Mouse (Mus musculus) kidney, adult 8-10 months (tissue): ENCODE measurements around the gene Gm40193.
"Not testable (repeated sequence)": the region's sequence is repeated elsewhere in the genome, so short reads cannot be mapped to it uniquely, and the experiment has no call there.

Experiments used
- DNase-seq, 2 experiments: peaks; one replicate each; pipeline ENCODE4 v3.0.0; 2022

The Gm40193 gene

DNA sequence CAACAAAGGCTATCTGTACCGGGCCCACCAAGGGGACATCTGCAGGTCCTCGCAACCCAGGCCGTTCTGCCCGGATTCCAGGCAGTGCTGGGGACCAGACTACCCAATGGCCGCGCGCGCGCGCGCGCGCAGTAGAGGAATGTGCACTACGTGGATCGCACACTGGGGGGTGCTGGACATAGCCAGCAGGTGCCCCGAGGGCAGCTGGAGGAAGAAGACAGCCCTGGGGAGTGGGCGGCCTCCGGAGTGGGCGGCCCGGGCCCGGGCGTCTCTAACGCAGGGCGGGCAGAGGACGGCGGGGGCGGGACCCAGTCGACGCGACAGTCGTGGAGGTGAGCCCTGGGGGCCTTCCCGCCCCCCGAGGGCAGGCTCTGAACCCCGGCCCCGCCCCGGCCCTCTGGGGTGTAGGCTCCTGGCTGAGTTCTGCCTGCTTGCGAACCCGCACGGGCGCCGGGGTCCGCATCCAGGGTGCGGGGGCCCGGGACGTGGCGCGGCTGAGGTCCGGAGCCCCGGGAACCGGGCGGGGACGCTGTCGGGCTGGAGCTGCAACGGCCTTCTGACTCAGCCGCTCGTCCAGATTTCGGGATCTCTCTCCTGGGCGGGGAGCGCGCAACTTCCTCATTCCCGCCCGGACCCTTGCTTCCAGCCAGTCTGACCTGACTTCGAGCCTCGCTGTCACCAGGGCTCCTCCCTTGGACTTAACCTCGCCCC, 7.3 kb upstream of the Gm40193 start, which contains the start of gene Pld2:
Gene Pld2, plus strand, starts transcription at position 188 of the 711 bp plus-strand sequence.
- DNase-seq = peak; percentile 87 to 89

DNA sequence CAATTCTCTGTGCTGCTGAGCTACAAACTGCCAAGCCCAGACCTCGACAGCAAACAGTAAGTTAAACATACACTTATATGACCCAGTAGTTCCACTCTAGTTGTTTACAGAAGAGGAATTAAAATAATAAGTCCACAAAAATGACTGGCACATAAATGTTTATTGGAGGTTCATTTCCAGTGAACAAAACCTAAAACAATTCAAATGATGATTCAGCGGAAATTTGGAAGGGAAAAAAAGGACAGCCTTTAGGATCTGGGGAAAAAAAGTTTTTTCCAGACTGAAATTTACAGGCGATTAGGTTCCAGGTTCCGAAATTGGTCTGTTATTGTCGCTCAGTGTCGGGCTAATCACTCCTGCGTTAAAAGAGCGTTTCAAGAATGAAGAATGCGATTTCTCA, 6.7 kb upstream of the Gm40193 start:
- no peak for DNase-seq

DNA sequence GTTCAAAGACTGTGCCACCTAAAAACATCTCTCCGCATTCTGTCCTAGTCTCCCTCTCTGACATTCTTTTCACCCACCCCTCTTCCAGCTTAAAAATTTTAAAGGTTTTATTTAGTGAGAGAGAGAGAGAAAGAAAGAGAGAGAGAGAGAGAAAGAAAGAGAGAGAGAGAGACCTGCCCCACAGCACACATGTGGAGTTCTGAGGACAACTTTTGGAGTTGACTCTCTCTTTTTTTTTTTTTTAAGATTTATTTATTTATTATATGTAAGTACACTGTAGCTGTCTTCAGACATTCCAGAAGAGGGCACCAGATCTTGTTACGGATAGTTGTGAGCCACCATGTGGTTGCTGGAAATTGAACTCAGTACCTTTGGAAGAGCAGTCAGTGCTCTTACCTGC, 1.7 kb downstream of the Gm40193 start:
- DNase-seq = not testable (repeated sequence)

DNA sequence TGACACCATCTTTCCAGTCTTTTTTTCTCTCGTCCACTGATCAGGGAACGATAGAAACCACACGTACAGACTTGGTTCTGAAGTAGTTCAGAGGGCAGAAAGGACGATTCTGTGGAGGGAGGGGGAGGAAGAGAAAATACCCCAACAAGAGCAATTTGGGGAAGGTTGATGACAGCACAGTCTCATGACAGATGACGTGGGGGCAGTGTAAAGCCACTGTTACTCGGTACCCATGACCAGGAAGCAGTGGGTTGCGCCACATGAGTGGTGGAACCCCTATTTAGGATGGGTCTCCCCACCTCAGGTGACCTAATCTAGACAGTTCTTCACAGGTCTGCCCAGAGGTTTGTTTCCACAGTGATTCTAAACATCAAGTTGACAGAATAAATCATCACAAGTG, 4.1 kb downstream of the Gm40193 start:
- no peak for DNase-seq

DNA sequence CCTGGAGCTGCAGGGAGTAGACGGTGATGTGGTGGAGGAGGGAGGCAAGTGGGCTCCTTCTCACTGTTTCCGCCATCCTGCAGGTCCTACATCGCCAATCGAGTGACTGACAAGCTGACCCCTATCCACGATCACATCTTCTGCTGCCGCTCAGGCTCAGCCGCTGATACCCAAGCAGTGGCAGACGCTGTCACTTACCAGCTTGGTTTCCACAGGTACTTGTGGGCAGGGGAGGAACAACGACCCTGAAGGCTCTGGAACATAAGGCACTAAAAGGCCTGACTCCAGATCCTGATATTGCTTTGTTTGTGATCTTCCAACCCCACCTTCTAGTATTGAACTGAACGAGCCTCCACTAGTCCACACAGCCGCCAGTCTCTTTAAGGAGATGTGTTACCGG, 6.5 kb downstream of the Gm40193 start:
- DNase-seq = no peak

DNA sequence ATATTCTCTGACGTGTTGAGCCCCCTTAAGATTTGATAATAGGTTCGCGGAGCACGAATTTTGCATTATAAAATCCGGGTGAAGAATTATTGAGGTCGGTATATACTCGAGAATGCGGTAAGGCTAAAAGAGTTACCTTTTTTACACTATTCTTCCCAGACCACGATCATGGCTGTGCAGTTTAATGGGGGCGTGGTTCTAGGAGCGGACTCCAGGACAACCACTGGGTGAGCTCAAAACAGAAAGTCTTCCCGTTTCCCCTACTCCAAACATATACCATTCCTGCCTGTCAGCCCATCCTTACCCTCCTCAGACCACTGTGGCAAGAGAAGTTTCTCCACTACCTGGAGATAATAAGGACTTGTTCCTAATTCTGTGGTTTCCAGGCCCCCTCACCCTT, 7.0 kb downstream of the Gm40193 start:
- no peak for DNase-seq

DNA sequence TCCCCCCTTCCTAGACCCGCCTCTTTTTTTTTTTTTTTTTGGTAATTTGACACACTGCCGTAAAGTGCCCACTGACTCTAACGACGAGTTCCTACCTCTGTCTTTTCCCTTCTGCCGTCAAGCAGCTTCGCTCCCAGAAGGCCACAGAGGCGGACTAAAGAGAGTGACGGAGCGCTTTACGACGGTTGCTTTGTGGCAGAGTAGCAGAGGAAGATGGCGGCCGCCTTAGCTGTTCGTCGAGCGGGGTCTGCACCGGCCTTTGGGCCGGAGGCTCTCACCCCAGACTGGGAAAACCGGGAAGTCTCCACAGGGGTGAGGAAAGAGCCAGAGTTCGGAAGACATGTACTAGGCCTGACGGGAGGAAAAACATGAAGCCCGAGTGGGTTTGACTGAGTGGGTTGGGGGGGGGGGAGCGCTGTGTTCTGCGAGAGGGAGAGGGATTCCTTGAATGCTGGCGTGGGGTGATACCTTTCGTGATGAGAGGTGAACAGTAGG, 7.5 kb downstream of the Gm40193 start, which contains the start of gene Psmb6:
Gene Psmb6, plus strand, starts transcription at position 184 of the 495 bp plus-strand sequence.
- DNase-seq = peak; percentile 93 to 96

DNA sequence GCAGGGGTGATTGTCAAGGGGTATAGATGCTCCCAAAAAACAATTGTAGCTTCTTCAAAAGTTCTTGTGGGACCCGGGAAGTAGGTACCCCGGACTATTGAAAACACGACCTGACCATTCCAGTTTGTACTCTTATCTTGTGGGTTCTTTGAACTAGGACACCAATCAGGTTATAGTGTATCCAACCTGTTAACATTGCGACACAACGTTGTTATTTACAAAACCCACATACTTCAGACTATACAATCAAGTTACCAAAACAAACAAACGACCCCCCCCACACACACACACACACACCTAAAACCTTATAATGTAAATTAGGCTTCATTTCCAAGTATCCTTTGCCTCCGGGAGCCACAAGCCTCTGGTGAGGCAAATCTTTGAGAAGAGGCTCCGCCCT, 8.0 kb downstream of the Gm40193 start:
- no peak for DNase-seq

DNA sequence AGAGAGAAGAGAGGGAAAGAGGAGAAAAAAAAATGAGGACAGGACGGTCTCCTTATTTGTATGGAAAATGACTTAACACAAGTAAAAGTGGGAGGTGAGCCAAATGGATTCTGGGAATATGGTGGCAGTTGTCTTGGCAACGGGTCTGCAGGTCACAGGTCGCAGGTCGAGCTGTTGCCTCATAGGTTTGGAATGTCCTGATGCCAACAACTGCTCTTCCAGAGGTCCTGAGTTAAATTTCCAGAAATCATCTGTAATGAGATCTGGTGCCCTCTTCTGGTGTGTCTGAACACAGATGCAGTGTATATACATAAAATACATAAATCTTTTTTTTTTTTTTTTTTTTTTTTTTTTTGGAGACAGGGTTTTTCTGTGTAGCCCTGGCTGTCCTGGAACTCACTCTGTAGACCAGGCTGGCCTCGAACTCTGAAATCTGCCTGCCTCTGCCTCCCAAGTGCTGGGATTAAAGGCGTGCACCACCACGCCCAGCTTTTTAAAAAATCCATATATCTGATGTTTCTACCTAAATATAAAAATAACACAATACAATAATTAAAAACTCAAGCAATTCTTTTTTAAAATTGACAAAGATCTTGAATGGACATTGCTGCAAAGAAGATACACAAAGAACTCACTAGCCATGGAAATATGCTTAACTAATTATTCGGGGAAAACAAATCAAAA, 9.3 kb downstream of the Gm40193 start:
- not testable (repeated sequence) for DNase-seq

DNA sequence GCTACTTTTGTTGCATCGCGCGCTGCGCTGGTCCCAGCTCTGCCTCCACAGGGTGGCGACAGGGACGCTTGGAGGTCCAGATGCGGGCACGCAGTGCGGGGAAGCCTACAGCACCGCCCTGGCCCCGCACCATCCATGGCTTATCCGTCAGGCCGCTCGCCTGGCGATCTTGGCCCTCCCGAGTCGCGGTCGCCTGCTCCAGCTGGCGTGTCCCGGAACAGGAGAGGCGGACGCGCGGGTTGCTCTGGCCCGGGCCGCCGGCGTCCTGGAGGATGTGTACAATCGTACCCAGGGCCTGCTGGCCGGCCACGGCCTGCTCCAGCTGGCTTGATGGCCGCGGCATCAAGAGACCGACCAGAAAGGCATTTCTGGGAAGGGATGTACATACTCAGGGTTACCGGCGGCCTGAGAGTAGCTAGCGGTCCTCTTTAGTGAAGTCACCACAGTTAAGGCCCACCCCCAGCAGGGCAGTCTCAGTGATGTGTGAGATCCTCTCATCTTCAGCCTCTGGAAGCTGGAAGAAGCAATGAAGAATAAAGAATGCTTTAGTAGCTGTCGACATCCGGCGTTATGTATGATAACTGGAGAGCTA, 12.5 kb downstream of the Gm40193 start:
- DNase-seq = no peak

DNA sequence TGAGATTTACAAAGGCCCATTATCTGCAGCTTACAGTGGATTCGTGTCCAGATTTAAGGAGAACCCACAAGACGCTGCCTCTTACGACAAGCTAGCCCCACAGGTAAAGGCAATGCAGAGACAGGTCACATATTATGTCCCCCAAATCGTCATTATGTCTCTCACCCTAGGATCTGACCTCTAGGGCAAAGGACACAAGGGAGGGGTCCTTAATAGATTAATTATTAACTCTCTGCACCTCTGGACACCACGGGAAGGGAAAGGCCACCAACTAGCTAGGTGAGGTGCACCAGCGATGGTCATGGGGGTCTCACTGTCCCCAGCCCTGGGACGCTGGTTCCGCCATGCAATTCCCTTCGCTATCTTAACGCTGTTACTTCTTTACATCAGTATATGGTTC, 13.8 kb downstream of the Gm40193 start, which contains the start of gene Gltpd2:
Gene Gltpd2, plus strand, starts transcription at position 274 of the 400 bp plus-strand sequence.
- DNase-seq = no peak

DNA sequence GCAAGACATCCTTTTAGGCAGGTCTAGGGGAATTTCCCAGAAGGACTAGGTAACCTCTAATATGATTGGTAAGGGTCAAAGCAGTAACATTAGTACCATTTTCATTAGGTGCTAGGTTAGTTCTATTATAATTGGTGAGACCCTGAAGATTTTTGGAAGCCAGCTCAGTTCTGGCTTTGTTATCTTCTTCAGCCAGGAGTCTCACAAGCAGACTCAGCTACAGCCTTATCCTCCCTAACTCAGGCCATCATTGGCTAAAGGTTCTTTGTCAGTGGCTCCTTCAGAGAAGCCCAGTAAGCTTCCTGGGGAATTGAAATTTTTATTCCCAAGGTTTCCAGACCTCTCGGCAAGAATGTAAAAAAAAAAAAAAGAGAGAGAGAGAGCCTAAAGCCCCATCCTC, 14.3 kb downstream of the Gm40193 start:
- no peak for DNase-seq

DNA sequence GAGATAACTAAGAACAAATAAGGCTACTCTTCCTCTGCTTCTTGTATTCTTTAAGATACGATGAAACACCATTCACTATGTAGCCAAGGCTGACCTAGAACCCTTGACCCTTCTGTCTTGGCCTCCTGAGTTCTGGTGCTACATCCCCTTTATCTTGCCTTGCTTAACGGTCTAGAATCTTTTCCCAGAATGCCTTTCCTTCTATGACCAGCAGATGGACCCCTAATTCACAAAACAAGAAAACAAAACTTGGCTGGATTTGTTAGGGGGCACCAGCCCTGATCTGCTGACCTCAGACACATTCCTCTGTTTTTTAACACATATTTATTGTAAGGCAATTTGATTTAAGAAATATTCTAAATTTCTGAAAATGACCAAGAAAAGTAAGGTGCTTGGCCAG, 16.4 kb downstream of the Gm40193 start:
- DNase-seq = peak; percentile 32 to 45

DNA sequence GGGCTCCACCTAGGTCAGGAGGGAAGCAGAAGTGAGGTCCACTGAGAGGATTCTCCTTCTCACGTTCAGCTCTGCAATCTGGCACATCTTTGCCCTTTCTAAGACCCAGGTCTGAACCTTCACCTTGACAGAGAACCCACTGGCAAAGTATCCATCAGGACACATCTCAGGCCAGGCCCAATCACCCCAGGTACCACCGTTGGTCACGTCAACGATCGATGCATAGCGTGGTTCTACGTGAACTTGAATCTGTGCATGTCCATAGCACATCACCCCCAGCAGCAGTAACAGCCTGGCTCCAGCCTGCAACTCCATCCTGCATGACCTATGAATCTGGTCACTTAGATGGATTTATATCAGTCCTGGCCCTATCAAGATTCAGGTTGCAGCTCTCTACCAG, 18.5 kb downstream of the Gm40193 start, which contains the start of gene Vmo1:
Gene Vmo1, minus strand, starts transcription at position 329 of the 400 bp plus-strand sequence.
- no peak for DNase-seq

DNA sequence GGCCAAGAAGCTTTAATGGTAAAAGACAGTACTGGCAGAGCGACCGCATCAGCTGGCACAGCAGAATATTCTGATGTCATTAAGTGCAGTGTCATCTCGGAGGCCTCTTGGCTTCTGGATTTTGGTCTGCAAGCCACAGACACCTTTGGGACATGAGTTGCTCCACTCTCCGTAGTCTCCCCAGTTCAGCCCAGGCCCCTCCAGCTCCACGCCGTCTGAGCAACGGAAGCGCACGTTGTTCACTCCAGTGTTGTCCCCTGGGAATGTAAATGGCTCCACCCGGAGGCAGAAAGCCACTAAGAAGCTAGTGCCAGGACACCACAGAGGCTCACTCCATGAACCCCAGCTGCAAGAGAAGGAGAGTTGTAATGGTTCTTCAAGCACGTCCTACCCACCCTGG, 19.2 kb downstream of the Gm40193 start:
- no peak for DNase-seq

DNA sequence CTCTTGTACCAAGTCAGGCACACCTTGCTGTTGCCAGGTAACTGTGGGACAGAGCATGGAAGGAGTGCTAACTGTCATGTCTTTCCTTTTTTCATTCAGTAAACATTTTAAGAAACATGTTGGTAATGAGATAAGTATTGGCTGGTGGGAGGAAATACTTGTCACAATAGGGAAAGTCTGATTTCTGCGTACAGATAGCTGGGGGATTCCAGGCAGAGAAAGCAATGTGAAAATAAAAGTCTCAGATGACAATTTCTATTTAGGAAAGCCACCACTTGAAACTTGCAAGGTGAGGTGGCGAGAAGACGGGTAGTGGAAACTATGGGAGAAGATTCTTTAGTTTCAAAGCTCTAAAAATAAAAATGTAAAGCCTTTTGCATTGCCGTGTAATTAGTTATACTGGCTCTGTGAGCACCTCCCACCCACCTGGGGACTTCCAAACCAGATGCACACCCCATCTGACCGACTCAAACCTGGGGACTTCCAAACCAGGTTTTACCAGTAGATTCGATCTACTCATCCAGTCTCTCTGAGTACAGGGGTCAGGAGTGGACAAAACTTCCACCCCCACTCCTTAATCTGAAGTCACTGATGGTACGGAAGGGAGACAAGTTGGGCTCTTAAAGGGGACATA, 19.9 kb downstream of the Gm40193 start:
- DNase-seq = no peak

DNA sequence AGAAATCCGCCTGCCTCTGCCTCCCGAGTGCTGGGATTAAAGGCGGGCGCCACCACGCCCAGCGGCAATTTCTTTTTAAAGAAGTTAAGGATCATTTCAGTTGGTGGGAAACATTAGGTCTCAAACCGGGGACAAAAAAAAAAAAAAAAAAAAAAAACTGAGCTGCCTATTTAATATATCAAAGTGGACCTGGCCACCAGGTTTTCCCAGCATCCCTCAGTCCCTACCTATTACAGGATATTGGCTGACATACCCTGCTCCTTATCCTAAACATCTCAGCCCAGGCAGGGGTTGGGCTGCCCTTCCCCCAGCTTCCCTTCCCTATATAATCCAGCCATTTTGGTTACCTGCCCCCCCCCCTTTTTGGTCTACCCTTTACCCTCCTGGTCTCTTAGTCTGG, 20.9 kb downstream of the Gm40193 start:
- DNase-seq = no peak

DNA sequence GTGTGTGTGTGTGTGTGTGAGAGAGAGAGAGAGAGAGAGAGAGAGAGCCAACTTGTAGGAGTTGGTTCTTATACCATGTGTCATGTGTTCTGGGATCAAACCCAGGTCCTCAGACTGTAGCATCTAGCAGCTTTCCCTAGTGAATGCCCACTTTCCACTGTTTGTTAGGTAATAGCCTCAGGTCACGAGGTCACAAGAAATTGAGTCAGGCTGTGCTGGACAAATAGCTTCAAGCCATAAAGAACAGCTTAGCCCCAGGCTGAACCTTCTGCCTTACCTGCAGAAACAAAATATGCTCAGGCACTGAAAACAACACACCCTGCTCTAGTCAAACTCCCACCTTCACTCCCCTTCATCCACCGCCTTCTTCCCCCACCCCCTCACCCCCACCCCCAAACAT, 21.5 kb downstream of the Gm40193 start:
- DNase-seq = no peak

DNA sequence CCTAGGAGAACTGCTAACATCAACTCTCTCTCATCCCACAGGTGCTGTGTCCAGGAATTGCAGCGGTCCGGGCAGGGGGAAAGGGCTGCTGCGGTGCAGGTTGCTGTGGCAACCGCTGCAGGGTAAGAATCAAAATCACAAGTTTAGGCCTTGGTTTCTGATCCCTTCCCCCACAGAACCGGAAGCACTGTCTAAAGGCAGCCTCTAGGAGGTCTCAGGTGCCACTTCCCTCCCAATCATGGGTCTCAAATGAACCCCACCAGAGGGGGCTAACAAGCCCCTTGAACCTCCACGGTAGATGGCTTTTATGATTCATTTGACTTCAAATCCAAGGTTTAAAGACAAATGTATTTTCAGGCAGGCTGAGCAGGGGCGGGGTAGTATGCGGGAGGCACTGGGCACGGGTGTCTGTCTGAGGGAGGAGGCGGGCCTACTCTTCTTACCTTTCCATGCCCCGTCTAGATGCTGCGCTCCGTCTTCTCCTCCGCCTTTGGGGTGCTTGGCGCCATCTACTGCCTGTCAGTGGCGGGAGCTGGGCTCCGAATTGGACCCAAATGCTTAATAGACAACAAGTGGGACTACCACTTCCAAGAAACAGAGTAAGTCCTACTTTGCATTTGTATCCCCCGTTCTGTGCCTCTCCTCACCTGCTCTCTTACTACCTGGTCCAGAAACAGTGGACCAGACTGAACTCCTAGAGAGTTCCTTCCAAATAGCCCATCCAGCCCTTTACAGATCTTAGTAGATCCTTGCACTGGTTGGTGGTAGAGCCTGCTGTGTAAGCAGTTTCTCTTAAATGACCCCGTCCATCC, 22.8 kb downstream of the Gm40193 start:
- peak in 1 of 2 experiments; percentile 63 for DNase-seq

DNA sequence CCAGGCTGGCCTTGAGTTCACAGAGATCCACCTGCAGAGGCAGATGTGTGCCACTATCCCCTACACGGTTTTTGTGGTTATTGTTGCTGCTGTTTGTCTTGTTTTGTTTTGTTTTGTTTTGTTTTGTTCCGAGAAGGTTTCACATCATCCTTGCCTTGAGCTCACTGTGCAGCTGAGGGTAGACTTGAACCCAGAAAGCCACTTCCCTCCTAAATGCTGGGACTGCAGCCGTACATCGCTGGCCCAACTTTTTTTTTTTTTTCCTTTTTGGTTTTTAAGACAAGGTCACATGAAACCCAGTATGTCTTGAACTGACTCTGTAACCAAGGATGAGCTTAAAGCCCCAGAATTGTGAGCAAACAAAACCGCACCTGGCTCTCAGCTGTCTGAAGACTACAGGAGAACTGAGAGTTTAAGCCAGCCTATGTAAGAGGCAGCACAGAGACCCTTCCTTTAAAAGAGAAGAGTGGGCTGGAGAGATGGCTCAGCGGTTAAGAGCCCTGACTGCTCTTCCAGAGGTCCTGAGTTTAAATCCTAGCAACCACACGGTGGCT, 25.7 kb downstream of the Gm40193 start:
- DNase-seq = no peak

DNA sequence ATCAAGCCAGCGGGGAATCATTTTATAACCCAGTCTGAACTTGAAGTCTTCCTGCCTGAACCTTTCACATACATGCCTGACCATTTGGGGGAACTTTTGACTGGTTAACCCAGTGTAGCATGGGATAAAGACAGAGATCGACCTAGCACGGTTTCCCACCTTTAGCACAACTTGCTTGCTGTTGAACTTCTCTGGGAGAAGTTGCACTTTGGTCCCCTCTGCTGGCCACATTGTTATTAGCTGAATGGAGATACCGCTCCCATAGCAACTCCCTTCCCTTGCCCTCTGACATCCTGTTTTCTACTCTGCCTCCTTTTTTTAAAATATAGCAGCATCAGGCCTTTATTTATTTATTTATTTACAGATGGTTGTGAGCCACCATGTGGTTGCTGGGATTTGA, 26.4 kb downstream of the Gm40193 start:
- peak; percentile 67 to 85 for DNase-seq

DNA sequence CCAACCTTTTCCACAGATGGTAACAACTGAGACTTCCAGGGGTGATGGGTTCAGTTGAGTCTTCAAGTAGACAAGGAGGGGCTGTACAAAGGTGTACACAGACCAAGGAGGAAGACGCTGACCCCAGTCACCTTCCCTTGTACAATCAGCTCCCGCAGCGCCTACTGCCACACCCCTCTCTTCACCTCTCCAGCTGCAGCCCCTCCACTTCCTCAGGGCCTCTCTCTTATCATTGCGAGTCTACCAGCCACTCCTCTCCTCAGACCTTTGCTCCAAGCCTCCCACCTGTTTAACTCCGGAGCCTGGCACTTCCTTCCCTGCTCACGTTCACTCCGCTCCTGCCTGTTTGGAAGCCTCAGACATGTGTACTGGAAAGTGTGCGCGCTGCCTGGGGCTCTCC, 27.8 kb downstream of the Gm40193 start, which contains the start of gene Tm4sf5:
Gene Tm4sf5, plus strand, starts transcription at position 275 of the 400 bp plus-strand sequence.
- DNase-seq = no peak
